Mouse (Mus musculus) neural tube, embryonic 12.5 days (tissue): ENCODE data around the gene Denr. TPM values are rescaled to one million over a fixed set of nuclear protein-coding genes. Genes with fewer than 3 reads are reported as not detected.

ENCODE experiments used
- ATAC-seq: fragments of 200-750 bp; cut with Nextera tagmentation; 2 replicates; pipeline ENCODE4 v1.8.0; 2017; ENCODE audit warnings: low read depth, mild to moderate bottlenecking, moderate TSS enrichment, moderate library complexity; ENCODE audit not compliant: low FRiP score
- H3K27ac ChIP-seq: fragments of 300-500 bp; sonication (generic); 2 replicates; pipeline ENCODE4 v1.5.1; 2016
- H3K27me3 ChIP-seq: fragments of 300-500 bp; sonication (generic); replicated peaks from 2 replicates; pipeline ENCODE4 v1.6.1; 2016; ENCODE audit warnings: mild to moderate bottlenecking
- H3K36me3 ChIP-seq: fragments of 300-500 bp; sonication (generic); 2 replicates; pipeline ENCODE4 v1.6.1; 2016; ENCODE audit warnings: mild to moderate bottlenecking
- H3K4me1 ChIP-seq: fragments of 300-500 bp; sonication (generic); 2 replicates; pipeline ENCODE4 v1.6.1; 2016
- H3K4me2 ChIP-seq: fragments of 300-500 bp; sonication (generic); replicated peaks from 2 replicates; pipeline ENCODE4 v1.6.1; 2016; ENCODE audit warnings: mild to moderate bottlenecking
- H3K4me3 ChIP-seq: fragments of 300-500 bp; sonication (generic); 2 replicates; pipeline ENCODE4 v1.5.1; 2016
- H3K9ac ChIP-seq: fragments of 300-500 bp; sonication (generic); 2 replicates; pipeline ENCODE4 v1.6.1; 2016; ENCODE audit warnings: mild to moderate bottlenecking
- H3K9me3 ChIP-seq: fragments of 300-500 bp; sonication (generic); 2 replicates; pipeline ENCODE4 v1.6.1; 2016; ENCODE audit warnings: mild to moderate bottlenecking
- WGBS: fragments of 180-500 bp; shearing (Covaris S2); methylation state at CpG from one replicate; pipeline ENCODE4 v1.1.7; 2016; 5-methylcytosine and 5-hydroxymethylcytosine counted together
- polyA plus RNA-seq: library from polyadenylated mRNA; unstranded; fragments of >200 nt; fragmentation: Nextera tagmentation; extraction: Ambion mirVana; gene quantifications from 2 replicates; pipeline ENCODE4 v1.2.1, GENCODE M21; 2016

The Denr gene
- polyA plus RNA-seq: 149 and 159 TPM in 2 replicates

- Histone ChIP-seq H3K4me1 (peaks cover 19% of the 10 kb centered on the region), H3K4me3 (peak within 1 kb of the TSS; percentile 73), H3K36me3 (peaks cover 37% of the 10 kb centered on the region), H3K9ac (peak within 1 kb of the TSS; percentile 97), H3K27me3 (no peaks in the 10 kb centered on the region), H3K27ac (peak within 1 kb of the TSS; percentile 29; the same call in 1 of the 2 replicates), H3K4me2 (peak within 1 kb of the TSS; percentile 88), H3K9me3 (no peaks in the 10 kb centered on the region)
- ATAC-seq: peak; percentile 93
- WGBS: under 1% methylated on average over 56 of the region's 61 CpGs
These were observed at the start of gene Denr for GRCm38 (mm10) chr5:123906976-123907630. Gene Denr (plus strand): TSS chr5:123907175.

GRCm38 (mm10) chr5:123858798-123859197, 48.2 kb upstream of the Denr start:
- Histone ChIP-seq H3K9ac (no peak overlapping the region), H3K4me3 (no peak overlapping the region), H3K9me3 (no peaks in the 10 kb centered on the region), H3K27ac (no peak overlapping the region), H3K36me3 (no peaks in the 10 kb centered on the region), H3K4me2 (no peak overlapping the region), H3K4me1 (no peaks in the 10 kb centered on the region), H3K27me3 (no peaks in the 10 kb centered on the region)
- no peak for ATAC-seq
- 91% methylated on average over 11 of the region's 11 CpGs for WGBS

GRCm38 (mm10) chr5:123862374-123863350, 44.3 kb upstream of the Denr start:
- no peak overlapping the region for H3K9ac ChIP-seq
- no peaks in the 10 kb centered on the region for H3K36me3 ChIP-seq
- H3K4me2 ChIP-seq: no peak overlapping the region
- H3K9me3 ChIP-seq: no peaks in the 10 kb centered on the region
- H3K4me3 ChIP-seq: no peak overlapping the region
- WGBS: 86% methylated on average over 15 of the region's 15 CpGs
- H3K27me3 ChIP-seq: no peaks in the 10 kb centered on the region
- no peak overlapping the region for H3K27ac ChIP-seq
- ATAC-seq: no peak
- H3K4me1 ChIP-seq: no peaks in the 10 kb centered on the region

- Histone ChIP-seq H3K9ac (no peak overlapping the region), H3K4me3 (no peak overlapping the region), H3K27ac (no peak overlapping the region), H3K36me3 (no peaks in the 10 kb centered on the region), H3K4me1 (no peaks in the 10 kb centered on the region), H3K9me3 (no peaks in the 10 kb centered on the region), H3K27me3 (no peaks in the 10 kb centered on the region), H3K4me2 (no peak overlapping the region)
- WGBS: 94% methylated on average over 14 of the region's 14 CpGs
- ATAC-seq: no peak
These were observed 43.0 kb upstream of the Denr start for GRCm38 (mm10) chr5:123863934-123864333.

- ATAC-seq: no peak
- no peak within 1 kb of the TSS for H3K27ac ChIP-seq
These were observed 41.6 kb upstream of the Denr start, which contains the start of gene Hcar2 for GRCm38 (mm10) chr5:123865365-123865764. Gene Hcar2 (minus strand): TSS chr5:123865499.

GRCm38 (mm10) chr5:123866457-123866856, 40.5 kb upstream of the Denr start:
- ATAC-seq: no peak
- H3K36me3 ChIP-seq: no peaks in the 10 kb centered on the region
- H3K4me1 ChIP-seq: no peaks in the 10 kb centered on the region
- H3K4me2 ChIP-seq: no peak overlapping the region
- H3K9ac ChIP-seq: no peak overlapping the region
- no peak overlapping the region for H3K27ac ChIP-seq
- WGBS: 94% methylated on average over 4 of the region's 4 CpGs
- no peak overlapping the region for H3K4me3 ChIP-seq
- H3K27me3 ChIP-seq: no peaks in the 10 kb centered on the region
- H3K9me3 ChIP-seq: no peaks in the 10 kb centered on the region

More at GRCm38 (mm10) chr5:123865365-123865764, 41.6 kb upstream of the Denr start, which contains the start of gene Hcar2:
- H3K4me2 ChIP-seq: no peak within 1 kb of the TSS
- H3K4me3 ChIP-seq: no peak within 1 kb of the TSS
- no peak within 1 kb of the TSS for H3K9ac ChIP-seq
- H3K36me3 ChIP-seq: no peaks in the 10 kb centered on the region
- H3K9me3 ChIP-seq: no peaks in the 10 kb centered on the region
- no peaks in the 10 kb centered on the region for H3K27me3 ChIP-seq
- whole genome bisulfite sequencing: 86% methylated on average over 12 of the region's 12 CpGs
- no peaks in the 10 kb centered on the region for H3K4me1 ChIP-seq

GRCm38 (mm10) chr5:123869615-123870014, 37.4 kb upstream of the Denr start:
- Histone ChIP-seq H3K4me2 (no peak overlapping the region), H3K9ac (no peak overlapping the region), H3K36me3 (no peaks in the 10 kb centered on the region), H3K4me1 (no peaks in the 10 kb centered on the region), H3K9me3 (no peaks in the 10 kb centered on the region), H3K27me3 (no peaks in the 10 kb centered on the region), H3K4me3 (no peak overlapping the region), H3K27ac (no peak overlapping the region)
- WGBS: 95% methylated on average over 4 of the region's 4 CpGs
- ATAC-seq: no peak

GRCm38 (mm10) chr5:123874177-123874576, 32.8 kb upstream of the Denr start:
- Histone ChIP-seq H3K9me3 (no peaks in the 10 kb centered on the region), H3K4me3 (no peak overlapping the region), H3K9ac (no peak overlapping the region), H3K36me3 (no peaks in the 10 kb centered on the region), H3K27ac (no peak overlapping the region), H3K27me3 (no peaks in the 10 kb centered on the region), H3K4me2 (no peak overlapping the region), H3K4me1 (no peaks in the 10 kb centered on the region)
- no peak for ATAC-seq
- 93% methylated on average over 5 of the region's 5 CpGs for WGBS

- ATAC-seq: no peak
- no peaks in the 10 kb centered on the region for H3K36me3 ChIP-seq
- H3K4me1 ChIP-seq: no peaks in the 10 kb centered on the region
- no peak overlapping the region for H3K4me2 ChIP-seq
- no peak overlapping the region for H3K9ac ChIP-seq
- no peaks in the 10 kb centered on the region for H3K9me3 ChIP-seq
- H3K4me3 ChIP-seq: no peak overlapping the region
- no peaks in the 10 kb centered on the region for H3K27me3 ChIP-seq
- H3K27ac ChIP-seq: no peak overlapping the region
- WGBS: 70% methylated on average over 14 of the region's 14 CpGs
These were observed 28.9 kb upstream of the Denr start for GRCm38 (mm10) chr5:123878056-123878455.

- H3K9me3 ChIP-seq: no peaks in the 10 kb centered on the region
- H3K27ac ChIP-seq: no peak within 1 kb of the TSS
- H3K4me2 ChIP-seq: no peak within 1 kb of the TSS
- ATAC-seq: no peak
- H3K36me3 ChIP-seq: no peaks in the 10 kb centered on the region
- WGBS: 77% methylated on average over 12 of the region's 12 CpGs
- no peak within 1 kb of the TSS for H3K4me3 ChIP-seq
- no peaks in the 10 kb centered on the region for H3K27me3 ChIP-seq
- H3K4me1 ChIP-seq: no peaks in the 10 kb centered on the region
- H3K9ac ChIP-seq: no peak within 1 kb of the TSS
These were observed 27.0 kb upstream of the Denr start, which contains the start of gene Hcar1 for GRCm38 (mm10) chr5:123879928-123880327. Gene Hcar1 (minus strand): TSS chr5:123880020.

GRCm38 (mm10) chr5:123880778-123881177, 26.2 kb upstream of the Denr start:
- H3K9me3 ChIP-seq: no peaks in the 10 kb centered on the region
- H3K9ac ChIP-seq: no peak overlapping the region
- no peak overlapping the region for H3K4me2 ChIP-seq
- no peak overlapping the region for H3K27ac ChIP-seq
- no peak for ATAC-seq
- H3K4me3 ChIP-seq: no peak overlapping the region
- whole genome bisulfite sequencing: 77% methylated on average over 14 of the region's 14 CpGs
- H3K4me1 ChIP-seq: no peaks in the 10 kb centered on the region
- no peaks in the 10 kb centered on the region for H3K27me3 ChIP-seq
- no peaks in the 10 kb centered on the region for H3K36me3 ChIP-seq

GRCm38 (mm10) chr5:123883891-123884290, 23.1 kb upstream of the Denr start:
- no peak overlapping the region for H3K9ac ChIP-seq
- no peak overlapping the region for H3K27ac ChIP-seq
- 89% methylated on average over 7 of the region's 7 CpGs for WGBS
- no peaks in the 10 kb centered on the region for H3K9me3 ChIP-seq
- no peaks in the 10 kb centered on the region for H3K27me3 ChIP-seq
- no peak overlapping the region for H3K4me2 ChIP-seq
- ATAC-seq: no peak
- H3K4me1 ChIP-seq: no peaks in the 10 kb centered on the region
- no peaks in the 10 kb centered on the region for H3K36me3 ChIP-seq
- no peak overlapping the region for H3K4me3 ChIP-seq
